Mouse (Mus musculus) left cerebral cortex, postnatal 25 days (tissue): ENCODE results near the gene Rbpj. TPM values are rescaled to one million over a fixed set of nuclear protein-coding genes. Genes with fewer than 3 reads are reported as not detected.

Source experiments
- DNase-seq, 2 experiments: peaks; one replicate each; pipeline ENCODE4 v3.0.0; 2022; ENCODE audit warnings: low spot score in 2 of 2, mixed read lengths in 1 of 2
- intact Hi-C: fragments of 180-260 bp; cut with DNase I; formaldehyde crosslinking; loops from one replicate; pipeline ENCODE4 v1.15.1; 2025
- total RNA-seq, 2 experiments: library from RNA; stranded (reverse); gene quantifications; 2 replicates each; pipeline ENCODE4 v1.2.3; 2021

Rbpj gene
- total RNA-seq, 2 experiments from 2014 or later = 23.8 to 26.4 TPM

GRCm38 (mm10) chr5:53574883-53575442 is 109.0 kb downstream of the Rbpj start:
- DNase-seq = no peak
- intact Hi-C loops = no loop called here

- no peak for DNase-seq
- intact Hi-C loops = no loop called here
Measured at GRCm38 (mm10) chr5:53577272-53577889, 111.4 kb downstream of the Rbpj start.

- peak in 1 of 2 experiments; percentile 82 for DNase-seq
- intact Hi-C loops = no loop called here
Measured at GRCm38 (mm10) chr5:53584069-53584767, 118.3 kb downstream of the Rbpj start.

- DNase-seq = peak in 1 of 2 experiments; percentile 82
Measured at GRCm38 (mm10) chr5:53588421-53589171, 122.6 kb downstream of the Rbpj start.

GRCm38 (mm10) chr5:53589172-53589960 is 123.4 kb downstream of the Rbpj start:
- intact Hi-C loops = loop anchor here (1.0 to 5.0 kb wide), 3 partner anchors 67 to 376 kb away; partner anchors contain the start of gene Sel1l3
- DNase-seq = peak; percentile 96 to 98

More at GRCm38 (mm10) chr5:53588421-53589171, 122.6 kb downstream of the Rbpj start:
- intact Hi-C loops = loop anchor here (1.0 to 5.0 kb wide), 3 partner anchors 66 to 375 kb away; partner anchors contain the start of gene Sel1l3

GRCm38 (mm10) chr5:53590179-53590765 is 124.3 kb downstream of the Rbpj start:
- intact Hi-C loops = loop anchor here (2.0 kb wide), 2 partner anchors 209 to 235 kb away; no protein-coding TSS in a partner anchor

GRCm38 (mm10) chr5:53590875-53591682 is 125.1 kb downstream of the Rbpj start:
- intact Hi-C loops = loop anchor here (2.0 kb wide), 2 partner anchors 210 to 236 kb away; no protein-coding TSS in a partner anchor
- DNase-seq = peak in 1 of 2 experiments; percentile 33

More at GRCm38 (mm10) chr5:53590179-53590765, 124.3 kb downstream of the Rbpj start:
- DNase-seq = peak; percentile 99 to 100

- intact Hi-C loops = loop anchor here (2.0 kb wide), 2 partner anchors 211 to 237 kb away; no protein-coding TSS in a partner anchor
- DNase-seq = no peak
Measured at GRCm38 (mm10) chr5:53591683-53592050, 125.7 kb downstream of the Rbpj start.

GRCm38 (mm10) chr5:53593080-53593688 is 127.2 kb downstream of the Rbpj start:
- no peak for DNase-seq
- intact Hi-C loops = no loop called here

GRCm38 (mm10) chr5:53594274-53594673 is 128.3 kb downstream of the Rbpj start:
- peak; percentile 39 to 70 for DNase-seq
- intact Hi-C loops = loop anchor here (2.0 kb wide), 1 partner anchor 317 kb away; no protein-coding TSS in a partner anchor

- intact Hi-C loops = loop anchor here (2.0 kb wide), 1 partner anchor 40 kb away; no protein-coding TSS in a partner anchor
- DNase-seq = peak in 1 of 2 experiments; percentile 26
Measured at GRCm38 (mm10) chr5:53598510-53598909, 132.6 kb downstream of the Rbpj start.

GRCm38 (mm10) chr5:53599116-53599515 is 133.2 kb downstream of the Rbpj start:
- intact Hi-C loops = loop anchor here (2.0 kb wide), 1 partner anchor 40 kb away; no protein-coding TSS in a partner anchor
- DNase-seq = no peak

- no peak for DNase-seq
- intact Hi-C loops = no loop called here
Measured at GRCm38 (mm10) chr5:53602194-53602593, 136.2 kb downstream of the Rbpj start.

- DNase-seq = no peak
- intact Hi-C loops = no loop called here
Measured at GRCm38 (mm10) chr5:53605450-53605849, 139.5 kb downstream of the Rbpj start.

- DNase-seq = peak in 1 of 2 experiments; percentile 48
- intact Hi-C loops = no loop called here
Measured at GRCm38 (mm10) chr5:53607230-53607996, 141.5 kb downstream of the Rbpj start.

GRCm38 (mm10) chr5:53618844-53619243 is 152.9 kb downstream of the Rbpj start:
- intact Hi-C loops = no loop called here
- DNase-seq = no peak
